Mouse (Mus musculus): Measurements from ENCODE around the gene Arl11. TPM values are rescaled to one million over a fixed set of nuclear protein-coding genes. Genes with fewer than 3 reads are reported as not detected.
A peak's percentile ranks its signal among the peaks of the same experiment; 100 is the strongest.

Arl11 gene
- total and polyA plus RNA-seq, 2 experiments from 2014 or later = 0.79 TPM; not detected in 1

DNA sequence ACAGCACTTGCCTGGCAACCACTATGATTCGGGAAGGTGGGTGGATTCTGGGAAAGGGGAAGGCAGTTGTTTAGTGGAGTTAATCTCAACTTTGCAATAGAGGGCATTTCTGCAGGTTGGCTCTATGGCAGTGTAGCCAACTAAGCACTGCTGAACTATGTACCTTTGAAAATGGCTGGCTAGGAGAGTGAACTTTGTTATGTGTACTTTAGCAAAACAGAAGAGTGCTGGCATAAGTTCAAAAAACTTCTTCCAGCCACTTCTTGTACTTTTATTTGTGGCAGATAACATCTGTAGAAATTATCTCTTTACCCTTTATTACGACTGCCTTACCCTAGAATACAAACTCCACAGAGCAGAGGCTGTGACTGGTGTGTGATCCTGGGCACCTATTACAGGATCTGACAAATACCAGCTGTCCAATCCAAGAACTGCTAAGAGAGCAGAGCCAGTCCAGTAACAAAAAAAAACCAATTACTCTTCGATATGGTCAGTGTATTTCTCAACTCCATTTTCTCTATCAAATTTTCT is 51.5 kb downstream of the Arl11 start:
- TF ChIP-seq CTCF (IDR thresholded peaks at IDR 0.05; ENCODE audit: low read depth) (no peak), EP300 (IDR thresholded peaks at IDR 0.05; ENCODE audit: low read depth) (no peak)
- Histone ChIP-seq H3K9ac (replicated peaks; ENCODE audit: low read depth, low read length) (no peak overlapping the region), H3K4me2 (ENCODE audit: low read depth, low read length) (0 out of 2 replicates have a peak overlapping the region, but pooled peaks have one; percentile 84), H3K4me1 (ENCODE audit: control insufficient read depth, insufficient read depth) (no peaks in the 10 kb centered on the region), H3K27ac (ENCODE audit: low read depth) (no peak overlapping the region), H3K9me3 (replicated peaks; ENCODE audit: control insufficient read depth, low read length) (no peaks in the 10 kb centered on the region), H3K27me3 (ENCODE audit: control insufficient read depth, insufficient read depth, low read length) (no peaks in the 10 kb centered on the region), H3K4me3 (ENCODE audit: low read depth, low read length) (no peak overlapping the region), H3K36me3 (replicated peaks; ENCODE audit: control insufficient read depth, insufficient read depth, low read length) (peaks cover 2% of the 10 kb centered on the region; the same call in 1 of the 2 replicates)
- no peak for DNase-seq (ENCODE audit: low spot score)
- 53% methylated on average over 3 of the region's 3 CpGs for WGBS
- ATAC-seq (ENCODE audit: insufficient read depth, low read depth) = no peak

Other genes starting within 250 kb of the Arl11 start
- gene Sacs, start 171.3 kb upstream of the Arl11 start, total RNA-seq (2014; rRNA removed; ENCODE audit: low replicate concordance) = 27.1 and 29.5 TPM in 2 replicates
- 2.4 and 2.8 TPM in 2 replicates for gene Sacs, start 171.3 kb upstream of the Arl11 start, polyA plus RNA-seq (2015; fragmentation: Nextera tagmentation; extraction: Ambion mirVana)
- gene Sgcg, start 51.3 kb upstream of the Arl11 start, total RNA-seq (2014; rRNA removed; ENCODE audit: low replicate concordance) = 97.9 and 117 TPM in 2 replicates
- 135 and 143 TPM in 2 replicates for gene Sgcg, start 51.3 kb upstream of the Arl11 start, polyA plus RNA-seq (2015; fragmentation: Nextera tagmentation; extraction: Ambion mirVana)
- gene Ebpl, start 50.7 kb downstream of the Arl11 start, total RNA-seq (2014; rRNA removed; ENCODE audit: low replicate concordance) = 0.38 and 0.46 TPM in 2 replicates
- 2.9 and 3.4 TPM in 2 replicates for gene Ebpl, start 50.7 kb downstream of the Arl11 start, polyA plus RNA-seq (2015; fragmentation: Nextera tagmentation; extraction: Ambion mirVana)
- 12.9 and 26.6 TPM in 2 replicates for gene Kpna3, start 130.1 kb downstream of the Arl11 start, total RNA-seq (2014; rRNA removed; ENCODE audit: low replicate concordance)
- gene Kpna3, start 130.1 kb downstream of the Arl11 start, polyA plus RNA-seq (2015; fragmentation: Nextera tagmentation; extraction: Ambion mirVana) = 22.2 and 23.2 TPM in 2 replicates
- gene Spryd7, start 247.1 kb downstream of the Arl11 start, total RNA-seq (2014; rRNA removed; ENCODE audit: low replicate concordance) = 18.5 and 28.0 TPM in 2 replicates
- 40.5 and 41.9 TPM in 2 replicates for gene Spryd7, start 247.1 kb downstream of the Arl11 start, polyA plus RNA-seq (2015; fragmentation: Nextera tagmentation; extraction: Ambion mirVana)

All from heart, postnatal 0 days (tissue).